Mouse (Mus musculus) forebrain, postnatal 0 days (tissue): ENCODE data around the gene Tbx21. TPM values are rescaled to one million over a fixed set of nuclear protein-coding genes. Genes with fewer than 3 reads are reported as not detected.
A peak's percentile ranks its signal among the peaks of the same experiment; 100 is the strongest.

Source experiments
- ATAC-seq: fragments of 200-750 bp; cut with Nextera tagmentation; 2 replicates; pipeline ENCODE4 v1.8.0; 2017; ENCODE audit warnings: mild to moderate bottlenecking, moderate library complexity
- DNase-seq: peaks from one replicate; pipeline ENCODE4 v3.0.0-alpha.2; 2015
- H3K27ac ChIP-seq: fragments of 300-500 bp; sonication (generic); 2 replicates; pipeline ENCODE4 v1.5.1; 2014; ENCODE audit warnings: low read depth, mild to moderate bottlenecking, antibody characterized with exemption, low read length, moderate library complexity, mixed read lengths
- H3K27me3 ChIP-seq: fragments of 300-500 bp; sonication (generic); 2 replicates; pipeline ENCODE4 v1.6.1; 2014; ENCODE audit warnings: mild to moderate bottlenecking, low read length, mixed read lengths; ENCODE audit not compliant: insufficient read depth
- H3K36me3 ChIP-seq: fragments of 300-500 bp; sonication (generic); 2 replicates; pipeline ENCODE4 v1.6.1; 2014; ENCODE audit warnings: mild to moderate bottlenecking, moderate library complexity; ENCODE audit not compliant: insufficient read depth
- H3K4me1 ChIP-seq: fragments of 300-500 bp; sonication (generic); 2 replicates; pipeline ENCODE4 v1.6.1; 2014; ENCODE audit warnings: antibody characterized with exemption; ENCODE audit not compliant: insufficient read depth
- H3K4me2 ChIP-seq: fragments of 300-500 bp; sonication (generic); 2 replicates; pipeline ENCODE4 v1.6.1; 2014; ENCODE audit warnings: low read depth, mild to moderate bottlenecking, moderate library complexity
- H3K4me3 ChIP-seq: fragments of 300-500 bp; sonication (generic); 2 replicates; pipeline ENCODE4 v1.5.1; 2014; ENCODE audit warnings: low read depth, low read length, mixed read lengths
- H3K9ac ChIP-seq: fragments of 300-500 bp; sonication (generic); 2 replicates; pipeline ENCODE4 v1.6.1; 2014; ENCODE audit warnings: mild to moderate bottlenecking
- H3K9me3 ChIP-seq: fragments of 300-500 bp; sonication (generic); 2 replicates; pipeline ENCODE4 v1.6.1; 2016; ENCODE audit warnings: low read length
- CTCF ChIP-seq: sonication (generic); IDR thresholded peaks from 2 replicates; pipeline ENCODE4 v1.5.1; 2016; ENCODE audit warnings: antibody characterized with exemption, control low read depth, low read depth
- WGBS: fragments of 180-500 bp; shearing (Covaris S2); extraction: QIAGEN DNeasy Blood & Tissue Kit; methylation state at CpG from one replicate; pipeline ENCODE4 v1.1.7; 2014; 5-methylcytosine and 5-hydroxymethylcytosine counted together
- polyA plus RNA-seq: library from polyadenylated mRNA; unstranded; fragments of >200 nt; fragmentation: Nextera tagmentation; extraction: Ambion mirVana; gene quantifications from 2 replicates; pipeline ENCODE4 v1.2.1, GENCODE M21; 2015
- total RNA-seq: library from RNA; depleted of rRNA; stranded (reverse); fragments of >200 nt; gene quantifications from 2 replicates; pipeline ENCODE4 v1.2.3, GENCODE M21; 2014

Tbx21 gene
- total and polyA plus RNA-seq, 2 experiments from 2014 or later, result 1.7 to 2.2 TPM

- no peak overlapping the region for H3K4me2 ChIP-seq
- no peaks in the 10 kb centered on the region for H3K4me1 ChIP-seq
- DNase-seq (no peak), ATAC-seq (no peak)
- H3K9me3 ChIP-seq, result no peaks in the 10 kb centered on the region
- H3K4me3 ChIP-seq, result no peak overlapping the region
- H3K36me3 ChIP-seq, result no peaks in the 10 kb centered on the region
- H3K27me3 ChIP-seq, result peaks cover 5% of the 10 kb centered on the region; the same call in 1 of the 2 replicates
- TF ChIP-seq CTCF, result no peak
- H3K27ac ChIP-seq, result no peak overlapping the region
- H3K9ac ChIP-seq, result no peak overlapping the region
- WGBS, result 95% methylated on average over 9 of the region's 9 CpGs
Measured at GRCm38 (mm10) chr11:97104091-97104483, 11.0 kb downstream of the Tbx21 start.

- Histone ChIP-seq H3K27ac (no peak overlapping the region), H3K4me3 (no peak overlapping the region), H3K9me3 (no peaks in the 10 kb centered on the region), H3K27me3 (peaks cover 8% of the 10 kb centered on the region; the same call in 1 of the 2 replicates), H3K4me2 (no peak overlapping the region), H3K9ac (no peak overlapping the region), H3K4me1 (no peaks in the 10 kb centered on the region), H3K36me3 (no peaks in the 10 kb centered on the region)
- 94% methylated on average over 10 of the region's 10 CpGs for WGBS
- TF ChIP-seq CTCF, result no peak
- ATAC-seq (no peak), DNase-seq (no peak)
Measured at GRCm38 (mm10) chr11:97103163-97104090, 11.7 kb downstream of the Tbx21 start.

GRCm38 (mm10) chr11:97101722-97102121, 13.4 kb downstream of the Tbx21 start:
- H3K36me3 ChIP-seq, result no peaks in the 10 kb centered on the region
- DNase-seq (peak; percentile 53), ATAC-seq (no peak)
- WGBS, result 15% methylated on average over 9 of the region's 9 CpGs
- TF ChIP-seq CTCF, result peak; percentile 70
- no peaks in the 10 kb centered on the region for H3K9me3 ChIP-seq
- no peak overlapping the region for H3K4me3 ChIP-seq
- H3K27me3 ChIP-seq, result peaks cover 15% of the 10 kb centered on the region; the same call in 1 of the 2 replicates
- no peaks in the 10 kb centered on the region for H3K4me1 ChIP-seq
- H3K27ac ChIP-seq, result no peak overlapping the region
- no peak overlapping the region for H3K9ac ChIP-seq
- H3K4me2 ChIP-seq, result no peak overlapping the region

DNA sequence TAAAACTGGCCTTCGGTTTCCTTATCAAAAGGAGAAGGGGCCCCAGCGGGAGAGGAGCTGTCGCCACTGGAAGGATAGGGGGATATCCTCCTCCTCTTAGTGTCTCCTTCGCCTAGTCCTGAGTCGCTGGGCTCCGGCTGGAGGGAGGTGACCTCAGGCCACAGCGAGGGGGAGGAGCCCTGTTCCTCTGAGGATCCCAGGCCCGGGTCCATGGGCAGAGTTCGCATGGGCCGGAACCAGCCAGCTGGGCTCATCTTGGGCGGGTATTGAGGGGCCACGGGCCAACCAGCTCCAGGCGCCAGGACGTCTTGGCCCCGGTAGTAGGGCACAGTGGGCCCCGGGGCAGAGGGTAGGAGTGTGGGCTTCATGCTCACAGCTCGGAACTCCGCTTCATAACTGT, 16.3 kb downstream of the Tbx21 start:
- Histone ChIP-seq H3K4me3 (no peak overlapping the region), H3K36me3 (no peaks in the 10 kb centered on the region), H3K27ac (no peak overlapping the region), H3K27me3 (peaks cover 15% of the 10 kb centered on the region; the same call in 1 of the 2 replicates), H3K4me2 (no peak overlapping the region), H3K4me1 (no peaks in the 10 kb centered on the region), H3K9me3 (no peaks in the 10 kb centered on the region), H3K9ac (no peak overlapping the region)
- ATAC-seq, result no peak
- TF ChIP-seq CTCF, result no peak
- DNase-seq, result no peak
- WGBS, result 24% methylated on average over 18 of the region's 18 CpGs

DNA sequence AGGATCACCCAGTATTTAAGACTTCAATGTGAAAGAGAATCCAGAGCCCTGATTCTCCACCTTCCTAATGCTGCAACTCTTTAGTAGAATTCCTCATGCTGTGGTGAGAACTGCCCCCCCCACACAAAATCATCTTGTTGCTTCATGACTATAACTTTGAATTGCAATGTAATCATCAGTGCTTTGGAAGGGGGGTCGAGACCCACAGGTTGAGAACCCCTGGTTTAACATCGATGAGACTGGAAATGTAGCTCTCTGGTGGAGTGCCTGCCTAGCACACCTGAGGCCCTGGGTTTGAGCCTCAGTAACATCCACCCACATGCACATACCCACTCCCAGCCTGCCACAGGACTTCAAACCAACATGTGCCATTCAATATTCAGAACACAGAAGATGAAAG, 20.5 kb downstream of the Tbx21 start:
- Histone ChIP-seq H3K4me2 (no peak overlapping the region), H3K27me3 (peaks cover 12% of the 10 kb centered on the region; the same call in 1 of the 2 replicates), H3K27ac (no peak overlapping the region), H3K4me1 (no peaks in the 10 kb centered on the region), H3K9me3 (no peaks in the 10 kb centered on the region), H3K4me3 (no peak overlapping the region), H3K9ac (no peak overlapping the region), H3K36me3 (no peaks in the 10 kb centered on the region)
- WGBS, result 71% methylated on average over 2 of the region's 2 CpGs
- no peak for ATAC-seq
- no peak for TF ChIP-seq CTCF
- DNase-seq, result no peak

DNA sequence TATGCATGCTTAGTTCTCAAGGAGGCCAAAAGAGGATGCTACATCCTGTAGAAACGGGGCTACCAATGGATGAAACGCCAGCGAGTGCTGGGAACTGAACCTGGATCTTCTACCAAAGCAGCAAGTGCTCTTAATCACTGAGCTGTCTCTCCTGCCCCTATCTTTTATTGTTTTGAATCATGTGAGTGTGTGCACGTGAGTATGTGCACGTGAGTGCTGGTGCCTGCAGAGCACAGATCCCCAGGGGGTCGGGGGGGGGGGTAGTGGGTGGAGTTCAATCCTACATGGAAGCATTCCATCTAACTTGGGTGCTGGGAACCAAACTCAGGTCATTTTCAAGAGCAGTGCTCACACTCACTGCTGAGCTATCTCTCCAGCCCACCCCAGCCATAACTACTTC, 28.8 kb downstream of the Tbx21 start:
- no peak for TF ChIP-seq CTCF

GRCm38 (mm10) chr11:97084821-97085505, 30.2 kb downstream of the Tbx21 start:
- ATAC-seq, result no peak
- DNase-seq, result no peak
- Histone ChIP-seq H3K27me3 (no peaks in the 10 kb centered on the region), H3K36me3 (no peaks in the 10 kb centered on the region), H3K9me3 (no peaks in the 10 kb centered on the region), H3K4me2 (no peak overlapping the region), H3K9ac (no peak overlapping the region), H3K4me1 (no peaks in the 10 kb centered on the region), H3K27ac (no peak overlapping the region), H3K4me3 (no peak overlapping the region)
- WGBS, result 84% methylated on average over 15 of the region's 15 CpGs
- no peak for TF ChIP-seq CTCF

More for the DNA sequence above, 28.8 kb downstream of the Tbx21 start:
- Histone ChIP-seq H3K4me1 (no peaks in the 10 kb centered on the region), H3K4me2 (no peak overlapping the region), H3K27ac (no peak overlapping the region), H3K36me3 (no peaks in the 10 kb centered on the region), H3K4me3 (no peak overlapping the region), H3K27me3 (no peaks in the 10 kb centered on the region), H3K9me3 (no peaks in the 10 kb centered on the region), H3K9ac (no peak overlapping the region)
- ATAC-seq, result no peak
- 76% methylated on average over 6 of the region's 6 CpGs for WGBS
- no peak for DNase-seq
